Mouse (Mus musculus) heart, embryonic 15.5 days (tissue): ENCODE measurements around the gene Gm3336. TPM values are rescaled to one million over a fixed set of nuclear protein-coding genes. Genes with fewer than 3 reads are reported as not detected.

Source experiments
- ATAC-seq: fragments of 200-750 bp; cut with Nextera tagmentation; replicated peaks from 2 replicates; pipeline ENCODE4 v1.8.0; 2017; ENCODE audit warnings: low read depth, moderate TSS enrichment; ENCODE audit not compliant: insufficient number of reproducible peaks, insufficient read depth, low FRiP score
- H3K27ac ChIP-seq: fragments of 300-500 bp; sonication (generic); 2 replicates; pipeline ENCODE4 v1.5.1; 2015; ENCODE audit warnings: mild to moderate bottlenecking, inconsistent platforms
- H3K27me3 ChIP-seq: fragments of 300-500 bp; sonication (generic); 2 replicates; pipeline ENCODE4 v1.6.1; 2015; ENCODE audit warnings: inconsistent platforms
- H3K36me3 ChIP-seq: fragments of 300-500 bp; sonication (generic); 2 replicates; pipeline ENCODE4 v1.6.1; 2015; ENCODE audit warnings: mild to moderate bottlenecking, inconsistent platforms
- H3K4me1 ChIP-seq: fragments of 300-500 bp; sonication (generic); replicated peaks from 2 replicates; pipeline ENCODE4 v1.6.1; 2015; ENCODE audit warnings: inconsistent platforms
- H3K4me2 ChIP-seq: fragments of 300-500 bp; sonication (generic); 2 replicates; pipeline ENCODE4 v1.6.1; 2015; ENCODE audit warnings: inconsistent platforms, mild to moderate bottlenecking, moderate library complexity
- H3K4me3 ChIP-seq: fragments of 300-500 bp; sonication (generic); 2 replicates; pipeline ENCODE4 v1.5.1; 2015; ENCODE audit warnings: mild to moderate bottlenecking, inconsistent platforms
- H3K9ac ChIP-seq: fragments of 300-500 bp; sonication (generic); 2 replicates; pipeline ENCODE4 v1.6.1; 2015; ENCODE audit warnings: mild to moderate bottlenecking, inconsistent platforms
- H3K9me3 ChIP-seq: fragments of 300-500 bp; sonication (generic); replicated peaks from 2 replicates; pipeline ENCODE4 v1.6.1; 2016; ENCODE audit warnings: inconsistent platforms
- WGBS: fragments of 180-500 bp; shearing (Covaris S2); methylation state at CpG from one replicate; pipeline ENCODE4 v1.1.7; 2015; ENCODE audit warnings: mixed read lengths; 5-methylcytosine and 5-hydroxymethylcytosine counted together
- polyA plus RNA-seq: library from polyadenylated mRNA; unstranded; fragments of >200 nt; fragmentation: Nextera tagmentation; extraction: Ambion mirVana; gene quantifications from 2 replicates; pipeline ENCODE4 v1.2.1, GENCODE M21; 2015

Gene Gm3336
- polyA plus RNA-seq, 1 experiment from 2014 or later: not detected

DNA sequence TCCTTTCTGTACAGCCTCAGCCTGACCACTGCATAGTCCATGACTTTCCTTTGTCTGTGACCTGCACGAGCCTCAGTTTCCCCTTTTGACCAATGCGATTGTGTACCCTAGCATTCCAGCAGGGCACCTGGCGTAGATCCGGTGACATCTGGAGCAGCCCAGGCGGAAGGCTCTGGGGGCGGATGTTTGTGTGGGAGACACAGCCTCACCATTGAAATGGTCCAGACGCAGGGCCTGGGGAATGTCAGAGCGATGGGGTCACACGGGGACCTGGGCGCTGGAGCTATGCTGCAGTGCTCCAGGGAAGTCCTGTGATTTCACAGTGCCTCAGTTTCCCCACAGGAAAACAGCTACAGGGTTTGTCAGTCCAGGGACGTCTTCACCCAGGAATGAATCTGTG is 23.8 kb downstream of the Gm3336 start:
- ATAC-seq: no peak
- Histone ChIP-seq H3K27ac (no peak overlapping the region), H3K4me1 (peaks cover 33% of the 10 kb centered on the region), H3K9me3 (no peaks in the 10 kb centered on the region), H3K9ac (no peak overlapping the region), H3K4me3 (no peak overlapping the region), H3K4me2 (no peak overlapping the region), H3K27me3 (peaks cover 71% of the 10 kb centered on the region), H3K36me3 (no peaks in the 10 kb centered on the region)
- 38% methylated on average over 11 of the region's 11 CpGs for WGBS

- Histone ChIP-seq H3K4me3 (peak overlapping the region; percentile 40), H3K27ac (no peak overlapping the region)
- ATAC-seq: no peak
Observed at GRCm38 (mm10) chr8:70742981-70743655, 24.8 kb downstream of the Gm3336 start.

GRCm38 (mm10) chr8:70743656-70744590 is 25.6 kb downstream of the Gm3336 start:
- H3K9ac ChIP-seq: no peak overlapping the region
- no peaks in the 10 kb centered on the region for H3K9me3 ChIP-seq
- peak overlapping the region; percentile 40 for H3K4me3 ChIP-seq
- H3K27me3 ChIP-seq: peaks cover 80% of the 10 kb centered on the region
- ATAC-seq: no peak
- no peak overlapping the region for H3K27ac ChIP-seq
- H3K4me1 ChIP-seq: peaks cover 33% of the 10 kb centered on the region
- WGBS: 4% methylated on average over 48 of the region's 48 CpGs
- peak overlapping the region; percentile 65 for H3K4me2 ChIP-seq
- no peaks in the 10 kb centered on the region for H3K36me3 ChIP-seq

More at GRCm38 (mm10) chr8:70742981-70743655, 24.8 kb downstream of the Gm3336 start:
- no peaks in the 10 kb centered on the region for H3K36me3 ChIP-seq
- peak overlapping the region; percentile 65 for H3K4me2 ChIP-seq
- peaks cover 33% of the 10 kb centered on the region for H3K4me1 ChIP-seq
- WGBS: 3% methylated on average over 38 of the region's 38 CpGs
- H3K27me3 ChIP-seq: peaks cover 76% of the 10 kb centered on the region
- H3K9me3 ChIP-seq: no peaks in the 10 kb centered on the region
- no peak overlapping the region for H3K9ac ChIP-seq

DNA sequence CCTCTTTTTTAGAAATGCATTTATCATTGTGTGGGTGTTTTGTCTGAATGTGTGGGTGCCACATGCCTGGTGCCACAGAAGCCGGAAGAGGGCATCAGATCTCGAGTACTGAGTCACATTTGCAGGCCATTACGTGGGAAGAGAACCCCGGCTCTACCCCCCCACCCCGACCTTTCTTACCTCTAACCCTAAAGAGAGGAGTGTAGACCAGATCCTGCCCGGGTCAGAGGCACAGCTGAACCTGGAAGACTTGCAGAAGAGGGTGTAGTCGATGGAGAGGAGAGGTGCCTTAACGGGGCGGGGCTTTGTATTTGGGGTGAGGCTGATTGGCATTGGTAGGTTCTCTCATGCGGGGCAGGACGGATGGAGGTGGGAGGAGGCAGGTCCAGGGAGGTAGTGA is 26.5 kb downstream of the Gm3336 start:
- Histone ChIP-seq H3K4me3 (no peak overlapping the region), H3K27ac (no peak overlapping the region), H3K36me3 (no peaks in the 10 kb centered on the region), H3K9me3 (no peaks in the 10 kb centered on the region), H3K4me2 (peak overlapping the region; percentile 65; the same call in 1 of the 2 replicates), H3K4me1 (peaks cover 33% of the 10 kb centered on the region), H3K9ac (no peak overlapping the region), H3K27me3 (peaks cover 89% of the 10 kb centered on the region)
- WGBS: 47% methylated on average over 11 of the region's 11 CpGs
- ATAC-seq: no peak

DNA sequence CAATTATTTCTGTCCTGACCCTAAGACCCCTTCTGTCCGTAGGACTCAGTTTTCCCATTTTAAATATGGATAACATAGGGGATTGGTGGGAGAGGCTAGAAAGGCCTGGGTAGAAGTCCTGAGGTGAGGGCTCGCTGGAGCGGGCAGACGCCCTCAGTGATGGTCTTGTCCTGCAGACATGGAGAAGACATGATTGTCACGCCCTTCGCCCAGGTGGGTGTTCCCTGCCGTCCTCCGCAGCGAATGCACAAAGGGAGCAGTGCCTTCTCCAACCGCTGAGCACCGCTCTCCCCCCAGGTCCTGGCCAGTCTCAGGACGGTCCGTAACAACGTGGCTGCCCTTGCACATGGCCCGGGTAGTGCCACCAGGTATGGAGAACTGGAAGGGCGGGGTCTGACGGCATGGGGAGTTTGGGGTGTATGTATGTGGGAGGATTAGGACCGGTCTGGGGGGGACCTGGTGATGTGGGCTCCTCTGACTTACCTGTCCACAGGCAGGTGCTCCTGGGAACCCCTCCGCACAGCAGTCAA is 27.4 kb downstream of the Gm3336 start:
- Histone ChIP-seq H3K4me3 (no peak overlapping the region), H3K27ac (no peak overlapping the region), H3K4me1 (peaks cover 33% of the 10 kb centered on the region), H3K9me3 (no peaks in the 10 kb centered on the region), H3K27me3 (peaks cover 88% of the 10 kb centered on the region), H3K4me2 (no peak overlapping the region), H3K9ac (no peak overlapping the region), H3K36me3 (no peaks in the 10 kb centered on the region)
- ATAC-seq: no peak
- 51% methylated on average over 19 of the region's 19 CpGs for WGBS

DNA sequence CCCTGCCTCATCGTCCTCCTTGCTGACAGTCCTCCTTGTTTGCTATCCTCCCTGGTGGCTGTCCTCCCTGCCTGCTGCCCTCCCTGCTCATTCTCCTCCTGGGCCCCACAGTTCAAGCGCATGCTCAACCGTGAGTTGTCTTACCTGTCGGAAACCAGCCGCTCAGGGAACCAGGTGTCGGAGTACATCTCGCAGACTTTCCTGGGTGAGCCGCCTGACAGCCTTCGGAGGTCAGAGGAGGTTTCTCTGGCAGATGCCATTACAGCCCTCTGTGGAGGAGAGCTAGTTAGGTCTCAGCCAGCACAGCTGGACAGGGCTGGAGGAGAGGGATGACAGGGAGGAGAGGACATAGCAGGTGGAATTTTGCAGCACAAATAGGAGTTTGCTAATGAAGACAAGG is 28.3 kb downstream of the Gm3336 start:
- no peak for ATAC-seq
- Histone ChIP-seq H3K4me3 (no peak overlapping the region), H3K4me2 (no peak overlapping the region), H3K36me3 (no peaks in the 10 kb centered on the region), H3K27ac (no peak overlapping the region), H3K9ac (no peak overlapping the region), H3K4me1 (peaks cover 29% of the 10 kb centered on the region), H3K9me3 (no peaks in the 10 kb centered on the region), H3K27me3 (peaks cover 88% of the 10 kb centered on the region)
- 61% methylated on average over 9 of the region's 9 CpGs for WGBS

GRCm38 (mm10) chr8:70747211-70747890 is 29.0 kb downstream of the Gm3336 start:
- no peak overlapping the region for H3K9ac ChIP-seq
- H3K4me1 ChIP-seq: peaks cover 25% of the 10 kb centered on the region
- H3K4me3 ChIP-seq: no peak overlapping the region
- no peak for ATAC-seq
- H3K27me3 ChIP-seq: peaks cover 83% of the 10 kb centered on the region
- no peaks in the 10 kb centered on the region for H3K36me3 ChIP-seq
- 77% methylated on average over 18 of the region's 18 CpGs for WGBS
- H3K27ac ChIP-seq: no peak overlapping the region
- no peak overlapping the region for H3K4me2 ChIP-seq
- no peaks in the 10 kb centered on the region for H3K9me3 ChIP-seq

- Histone ChIP-seq H3K9ac (no peak overlapping the region), H3K9me3 (no peaks in the 10 kb centered on the region), H3K27me3 (peaks cover 72% of the 10 kb centered on the region), H3K4me2 (no peak overlapping the region), H3K4me1 (peaks cover 24% of the 10 kb centered on the region), H3K36me3 (no peaks in the 10 kb centered on the region), H3K27ac (no peak overlapping the region), H3K4me3 (no peak overlapping the region)
- WGBS: 79% methylated on average over 23 of the region's 23 CpGs
- no peak for ATAC-seq
Observed at GRCm38 (mm10) chr8:70748246-70749096, 30.1 kb downstream of the Gm3336 start.

DNA sequence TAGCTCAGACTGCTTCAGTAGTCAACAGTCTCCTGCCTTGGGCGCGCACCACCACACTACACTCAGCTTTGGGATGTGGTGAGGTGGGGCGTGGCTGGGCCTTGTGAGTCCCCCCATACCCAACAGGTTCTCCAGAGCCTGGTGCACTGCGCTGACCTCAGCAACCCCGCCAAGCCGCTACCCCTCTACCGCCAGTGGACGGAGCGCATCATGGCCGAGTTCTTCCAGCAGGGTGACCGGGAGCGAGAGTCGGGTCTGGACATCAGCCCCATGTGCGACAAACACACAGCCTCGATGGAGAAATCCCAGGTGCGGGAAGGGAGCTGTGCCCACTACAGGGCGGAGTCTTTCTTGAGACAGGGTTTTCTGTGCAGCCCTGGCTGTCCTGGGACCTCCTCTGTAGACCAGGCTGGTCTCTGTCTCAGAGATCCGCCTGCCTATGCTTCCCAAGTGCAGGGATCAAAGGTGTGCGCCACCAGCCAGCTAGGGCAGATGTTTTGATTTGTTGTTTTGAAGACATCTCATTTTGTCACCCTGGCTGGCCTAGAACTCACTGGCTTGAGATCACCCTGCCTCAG is 30.8 kb downstream of the Gm3336 start:
- Histone ChIP-seq H3K4me2 (no peak overlapping the region), H3K9me3 (no peaks in the 10 kb centered on the region), H3K36me3 (no peaks in the 10 kb centered on the region), H3K9ac (no peak overlapping the region), H3K4me1 (peaks cover 24% of the 10 kb centered on the region), H3K4me3 (no peak overlapping the region), H3K27me3 (peaks cover 64% of the 10 kb centered on the region), H3K27ac (no peak overlapping the region)
- ATAC-seq: no peak
- 75% methylated on average over 19 of the region's 19 CpGs for WGBS

DNA sequence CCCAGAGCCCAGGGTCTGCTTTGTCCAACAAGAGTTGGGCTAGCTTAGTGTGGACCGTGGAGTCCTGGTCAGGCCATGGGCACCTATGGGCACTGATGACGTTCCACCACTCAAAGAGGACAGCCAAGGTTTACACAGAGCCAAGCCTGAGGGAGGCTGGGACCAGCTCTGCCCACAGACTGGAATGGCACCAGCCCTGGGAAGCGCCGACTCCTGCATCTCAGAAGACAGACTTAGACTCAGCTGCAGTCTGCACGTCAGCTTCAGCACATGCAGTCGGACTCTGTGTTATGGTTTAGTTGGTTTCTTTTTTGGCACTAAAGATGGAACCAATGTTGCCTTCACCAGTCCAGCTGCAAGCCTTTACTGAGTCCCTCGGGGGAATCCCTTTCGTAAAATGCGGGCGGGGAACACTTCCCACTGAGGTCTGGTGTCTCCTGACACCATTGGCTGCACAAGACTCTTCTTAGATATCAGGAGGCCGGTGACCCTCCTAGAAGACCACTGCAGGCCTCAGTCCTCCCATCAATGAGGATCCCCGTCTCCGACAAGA is 31.9 kb downstream of the Gm3336 start:
- H3K4me3 ChIP-seq: no peak overlapping the region
- no peaks in the 10 kb centered on the region for H3K36me3 ChIP-seq
- no peak overlapping the region for H3K4me2 ChIP-seq
- H3K27me3 ChIP-seq: peaks cover 54% of the 10 kb centered on the region
- peaks cover 26% of the 10 kb centered on the region for H3K4me1 ChIP-seq
- H3K9me3 ChIP-seq: no peaks in the 10 kb centered on the region
- no peak overlapping the region for H3K9ac ChIP-seq
- H3K27ac ChIP-seq: no peak overlapping the region
- 80% methylated on average over 13 of the region's 13 CpGs for WGBS
- no peak for ATAC-seq
